Mouse (Mus musculus): ENCODE measurements around the gene Mydgf. TPM values are rescaled to one million over a fixed set of nuclear protein-coding genes. Genes with fewer than 3 reads are reported as not detected.
A peak's percentile ranks its signal among the peaks of the same experiment; 100 is the strongest.

Mydgf gene
- polyA plus RNA-seq, 1 experiment = 73.9 TPM

- Histone ChIP-seq H3K4me2 (ENCODE audit: low read depth) (no peak overlapping the region), H3K36me3 (ENCODE audit: control insufficient read depth, insufficient read depth) (no peaks in the 10 kb centered on the region), H3K79me2 (ENCODE audit: control insufficient read depth, insufficient read depth) (peaks cover 15% of the 10 kb centered on the region), H3ac (ENCODE audit: control insufficient read depth, insufficient read length) (no peak overlapping the region), H3K27me3 (ENCODE audit: control insufficient read depth, insufficient read depth, insufficient read length) (no peaks in the 10 kb centered on the region), H3K4me3 (peak overlapping the region; percentile 68)
- TF ChIP-seq MYOD1 (IDR thresholded peaks at IDR 0.05; ENCODE audit: control insufficient read depth in 1 of 3, insufficient read length in 2 of 3, low read depth in 2 of 3) (no peak), USF1 (IDR thresholded peaks at IDR 0.05; ENCODE audit: low read depth) (no peak), CEBPB (IDR thresholded peaks at IDR 0.05; ENCODE audit: insufficient read depth, poor library complexity, severe bottlenecking) (no peak), POLR2AphosphoS2 (IDR thresholded peaks at IDR 0.05; ENCODE audit: insufficient read length, low read depth) (no peak), MAX (IDR thresholded peaks at IDR 0.05; ENCODE audit: low read depth) (no peak), TCF12 (IDR thresholded peaks at IDR 0.05; ENCODE audit: insufficient read depth, poor library complexity, severe bottlenecking) (no peak), POLR2A (IDR thresholded peaks at IDR 0.05; ENCODE audit: insufficient read length, low read depth) (no peak), REST (IDR thresholded peaks at IDR 0.05; ENCODE audit: insufficient read depth, insufficient read length) (no peak), E2F4 (IDR thresholded peaks at IDR 0.05; ENCODE audit: insufficient read depth) (no peak)
Measured at GRCm38 (mm10) chr17:56219805-56220204, 36.1 kb upstream of the Mydgf start.

- H3K79me2 ChIP-seq (ENCODE audit: control insufficient read depth, insufficient read depth) = peaks cover 15% of the 10 kb centered on the region
- H3K27me3 ChIP-seq (ENCODE audit: control insufficient read depth, insufficient read depth, insufficient read length) = no peaks in the 10 kb centered on the region
- H3K4me3 ChIP-seq = peak overlapping the region; percentile 68
- TF ChIP-seq MYOG (IDR thresholded peaks at IDR 0.05; ENCODE audit: control insufficient read depth in 1 of 3, insufficient read depth in 1 of 3, insufficient read length in 2 of 3, low read depth in 2 of 3) = no peak
- TF ChIP-seq POLR2AphosphoS2 (IDR thresholded peaks at IDR 0.05; ENCODE audit: insufficient read length, low read depth) = no peak
- TF ChIP-seq SRF (IDR thresholded peaks at IDR 0.05; ENCODE audit: control insufficient read depth, insufficient read length, low read depth) = no peak
- TF ChIP-seq USF1 (IDR thresholded peaks at IDR 0.05; ENCODE audit: low read depth) = no peak
- no peak for TF ChIP-seq POLR2A (IDR thresholded peaks at IDR 0.05; ENCODE audit: insufficient read length, low read depth)
- no peak for TF ChIP-seq REST (IDR thresholded peaks at IDR 0.05; ENCODE audit: insufficient read depth, insufficient read length)
- no peak for TF ChIP-seq TCF12 (IDR thresholded peaks at IDR 0.05; ENCODE audit: insufficient read depth, poor library complexity, severe bottlenecking)
- TF ChIP-seq MYOD1 (IDR thresholded peaks at IDR 0.05; ENCODE audit: control insufficient read depth in 1 of 3, insufficient read length in 2 of 3, low read depth in 2 of 3) = no peak
- no peak for TF ChIP-seq MAX (IDR thresholded peaks at IDR 0.05; ENCODE audit: low read depth)
- no peak for TF ChIP-seq TCF3 (IDR thresholded peaks at IDR 0.05; ENCODE audit: insufficient read length, low read depth)
- no peak for TF ChIP-seq CEBPB (IDR thresholded peaks at IDR 0.05; ENCODE audit: insufficient read depth, poor library complexity, severe bottlenecking)
- no peak for TF ChIP-seq E2F4 (IDR thresholded peaks at IDR 0.05; ENCODE audit: insufficient read depth)
- H3K36me3 ChIP-seq (ENCODE audit: control insufficient read depth, insufficient read depth) = no peaks in the 10 kb centered on the region
- H3K4me2 ChIP-seq (ENCODE audit: low read depth) = peak overlapping the region; percentile 82
- peak overlapping the region; percentile 85 for H3ac ChIP-seq (ENCODE audit: control insufficient read depth, insufficient read length)
Measured at GRCm38 (mm10) chr17:56219251-56219650, 35.5 kb upstream of the Mydgf start.

GRCm38 (mm10) chr17:56218377-56219191, 34.9 kb upstream of the Mydgf start, which contains the start of gene Dpp9:
Dpp9 (minus strand) TSS chr17:56218905.
- Histone ChIP-seq H3K4me2 (ENCODE audit: low read depth) (peak within 1 kb of the TSS; percentile 99), H3K79me2 (ENCODE audit: control insufficient read depth, insufficient read depth) (peaks cover 15% of the 10 kb centered on the region), H3K36me3 (ENCODE audit: control insufficient read depth, insufficient read depth) (no peaks in the 10 kb centered on the region), H3K4me3 (peak within 1 kb of the TSS; percentile 68), H3K27me3 (ENCODE audit: control insufficient read depth, insufficient read depth, insufficient read length) (no peaks in the 10 kb centered on the region), H3ac (ENCODE audit: control insufficient read depth, insufficient read length) (peak within 1 kb of the TSS; percentile 85)
- no peak for TF ChIP-seq E2F4 (IDR thresholded peaks at IDR 0.05; ENCODE audit: insufficient read depth)
- TF ChIP-seq CEBPB (IDR thresholded peaks at IDR 0.05; ENCODE audit: insufficient read depth, poor library complexity, severe bottlenecking) = no peak
- TF ChIP-seq USF1 (IDR thresholded peaks at IDR 0.05; ENCODE audit: low read depth) = no peak
- no peak for TF ChIP-seq REST (IDR thresholded peaks at IDR 0.05; ENCODE audit: insufficient read depth, insufficient read length)
- TF ChIP-seq TCF12 (IDR thresholded peaks at IDR 0.05; ENCODE audit: insufficient read depth, poor library complexity, severe bottlenecking) = no peak
- TF ChIP-seq MYOD1 (IDR thresholded peaks at IDR 0.05; ENCODE audit: control insufficient read depth in 1 of 3, insufficient read length in 2 of 3, low read depth in 2 of 3) = peak in 1 of 3 experiments; percentile 37
- peak in 1 of 3 experiments; percentile 53 for TF ChIP-seq MYOG (IDR thresholded peaks at IDR 0.05; ENCODE audit: control insufficient read depth in 1 of 3, insufficient read depth in 1 of 3, insufficient read length in 2 of 3, low read depth in 2 of 3)
- TF ChIP-seq SRF (IDR thresholded peaks at IDR 0.05; ENCODE audit: control insufficient read depth, insufficient read length, low read depth) = no peak
- peak; percentile 71 for TF ChIP-seq POLR2AphosphoS2 (IDR thresholded peaks at IDR 0.05; ENCODE audit: insufficient read length, low read depth)
- TF ChIP-seq POLR2A (IDR thresholded peaks at IDR 0.05; ENCODE audit: insufficient read length, low read depth) = peak; percentile 86
- TF ChIP-seq TCF3 (IDR thresholded peaks at IDR 0.05; ENCODE audit: insufficient read length, low read depth) = no peak
- TF ChIP-seq MAX (IDR thresholded peaks at IDR 0.05; ENCODE audit: low read depth) = no peak

- H3K4me2 ChIP-seq (ENCODE audit: low read depth) = peak overlapping the region; percentile 99
- H3ac ChIP-seq (ENCODE audit: control insufficient read depth, insufficient read length) = peak overlapping the region; percentile 85
- H3K27me3 ChIP-seq (ENCODE audit: control insufficient read depth, insufficient read depth, insufficient read length) = no peaks in the 10 kb centered on the region
- H3K36me3 ChIP-seq (ENCODE audit: control insufficient read depth, insufficient read depth) = no peaks in the 10 kb centered on the region
- no peak for TF ChIP-seq MAX (IDR thresholded peaks at IDR 0.05; ENCODE audit: low read depth)
- no peak for TF ChIP-seq POLR2AphosphoS2 (IDR thresholded peaks at IDR 0.05; ENCODE audit: insufficient read length, low read depth)
- TF ChIP-seq MYOG (IDR thresholded peaks at IDR 0.05; ENCODE audit: control insufficient read depth in 1 of 3, insufficient read depth in 1 of 3, insufficient read length in 2 of 3, low read depth in 2 of 3) = no peak
- no peak for TF ChIP-seq CEBPB (IDR thresholded peaks at IDR 0.05; ENCODE audit: insufficient read depth, poor library complexity, severe bottlenecking)
- no peak for TF ChIP-seq E2F4 (IDR thresholded peaks at IDR 0.05; ENCODE audit: insufficient read depth)
- H3K79me2 ChIP-seq (ENCODE audit: control insufficient read depth, insufficient read depth) = peaks cover 15% of the 10 kb centered on the region
- H3K4me3 ChIP-seq = peak overlapping the region; percentile 68
Measured at GRCm38 (mm10) chr17:56217670-56218069, 34.0 kb upstream of the Mydgf start.
